Mouse (Mus musculus): ENCODE measurements at regions not wholly inside any gene's neighbourhood (a gene's known extent, or its start where the extent isn't known, plus 50 kb on each side); places are given as distances from the start of the nearest gene placed in this dataset.
A peak's percentile ranks its signal among the peaks of the same experiment; 100 is the strongest.

GRCm38 (mm10) chr2:11416122-11416521 is 137.8 kb downstream of the Pfkfb3 start:
- no peak for DNase-seq (ENCODE audit: extremely low read depth, low read depth)

- DNase-seq (ENCODE audit: extremely low read depth, low read depth): no peak
Measured at GRCm38 (mm10) chr2:11412521-11412920, 141.4 kb downstream of the Pfkfb3 start.

GRCm38 (mm10) chr2:11408497-11408896 is 145.4 kb downstream of the Pfkfb3 start:
- no peak for DNase-seq (ENCODE audit: extremely low read depth, low read depth)

DNA sequence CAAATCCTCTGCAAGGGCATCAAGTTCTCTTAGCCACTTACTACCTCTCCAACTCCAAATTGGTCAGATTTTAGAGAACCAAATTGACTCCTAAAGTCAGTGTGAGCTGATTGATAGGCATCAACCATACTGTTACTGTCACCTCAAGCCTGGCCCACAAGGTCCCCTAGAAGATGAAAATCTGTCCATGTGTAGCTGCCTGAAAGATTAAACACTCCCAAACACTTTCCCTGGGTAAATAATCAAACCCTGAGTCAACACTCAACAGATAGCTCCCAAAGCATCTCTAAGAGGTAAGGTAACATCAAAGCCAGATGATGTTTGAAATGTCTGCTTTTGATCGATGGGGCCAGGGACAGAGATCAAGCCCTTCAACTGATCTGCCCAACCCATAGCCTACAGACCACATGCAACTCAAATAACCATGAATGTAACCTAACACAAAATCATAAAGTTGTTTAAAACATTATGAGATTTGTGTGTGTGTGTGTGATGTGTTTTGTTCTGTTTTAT is 147.7 kb downstream of the Pfkfb3 start:
- DNase-seq (ENCODE audit: extremely low read depth, low read depth): no peak

DNA sequence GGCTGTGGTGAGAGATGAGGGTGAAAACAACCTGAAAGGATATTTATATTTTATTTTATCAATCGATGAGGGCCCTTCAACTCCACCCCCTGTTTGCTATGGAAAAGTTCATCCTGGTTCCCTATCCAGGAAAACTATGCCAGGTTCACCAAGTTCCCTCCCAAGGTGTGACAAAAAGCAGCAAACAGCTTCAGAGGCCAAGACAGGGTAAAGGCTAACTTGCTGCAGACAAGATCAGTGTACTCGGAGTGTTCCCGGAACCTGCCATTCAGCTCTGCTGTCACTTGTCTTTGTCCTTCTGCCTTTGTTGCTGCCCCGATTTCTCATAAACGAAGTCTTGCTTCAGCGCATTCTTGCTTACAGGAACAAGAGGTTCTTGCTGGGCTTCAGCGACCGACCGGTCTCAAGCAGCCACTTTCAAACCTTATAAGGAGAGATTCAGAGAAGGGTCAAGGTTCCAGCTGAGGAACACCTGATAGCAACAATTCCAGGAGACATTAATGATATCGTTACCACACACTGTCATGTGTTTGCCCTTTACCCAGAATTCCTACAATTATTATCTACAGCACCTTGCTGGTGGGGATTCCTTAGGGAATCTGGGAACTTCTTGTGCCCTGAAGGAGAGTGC is 151.5 kb downstream of the Pfkfb3 start:
- no peak for DNase-seq (ENCODE audit: extremely low read depth, low read depth)

DNA sequence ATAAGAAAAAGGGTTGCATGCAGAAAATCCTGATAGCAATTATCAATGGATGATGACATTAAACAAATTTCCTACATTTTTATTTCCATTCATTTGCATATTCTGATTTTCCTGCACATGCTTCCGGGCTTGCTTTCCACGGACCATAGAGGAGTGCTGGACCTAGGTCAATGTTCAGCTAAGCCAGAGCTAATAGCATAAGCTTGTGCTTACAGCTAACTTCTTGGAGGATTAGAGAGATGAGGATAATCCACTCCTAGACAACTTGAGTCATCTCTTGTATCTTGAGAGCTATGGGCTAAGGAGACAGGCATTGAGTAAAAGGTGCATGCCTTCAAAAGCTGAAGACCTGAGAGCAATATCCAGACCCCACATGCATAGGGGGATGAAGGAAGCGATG is 154.5 kb downstream of the Pfkfb3 start:
- DNase-seq (ENCODE audit: extremely low read depth, low read depth): no peak

- no peak for DNase-seq (ENCODE audit: extremely low read depth, low read depth)
Measured at GRCm38 (mm10) chr2:11398949-11399348, 154.9 kb downstream of the Pfkfb3 start.

DNA sequence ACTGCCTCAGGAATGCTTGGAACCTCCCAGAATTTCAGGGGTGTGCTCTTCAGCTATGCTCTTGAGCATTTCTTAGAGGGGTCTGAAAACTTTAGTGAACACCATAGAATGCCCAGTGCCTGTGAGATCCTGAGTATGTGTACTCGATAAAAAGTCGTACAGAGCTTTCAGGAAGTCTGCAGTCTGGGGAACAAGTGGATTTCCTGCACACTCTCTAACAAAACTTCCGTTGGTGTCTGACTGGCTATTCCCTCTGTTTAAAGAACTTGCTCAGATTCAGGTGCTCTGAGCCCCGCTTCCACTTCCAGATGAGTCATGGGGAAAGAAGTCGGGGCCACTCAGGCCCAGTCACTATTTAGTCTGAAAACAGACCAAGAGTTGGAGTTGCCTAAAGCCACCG is 155.5 kb downstream of the Pfkfb3 start:
- no peak for DNase-seq (ENCODE audit: extremely low read depth, low read depth)

- DNase-seq (ENCODE audit: extremely low read depth, low read depth): peak; percentile 18
Measured at GRCm38 (mm10) chr2:11396835-11397234, 157.0 kb downstream of the Pfkfb3 start.

- peak; percentile 9 for DNase-seq (ENCODE audit: extremely low read depth, low read depth)
Measured at GRCm38 (mm10) chr2:11394675-11395349, 159.1 kb downstream of the Pfkfb3 start.

DNA sequence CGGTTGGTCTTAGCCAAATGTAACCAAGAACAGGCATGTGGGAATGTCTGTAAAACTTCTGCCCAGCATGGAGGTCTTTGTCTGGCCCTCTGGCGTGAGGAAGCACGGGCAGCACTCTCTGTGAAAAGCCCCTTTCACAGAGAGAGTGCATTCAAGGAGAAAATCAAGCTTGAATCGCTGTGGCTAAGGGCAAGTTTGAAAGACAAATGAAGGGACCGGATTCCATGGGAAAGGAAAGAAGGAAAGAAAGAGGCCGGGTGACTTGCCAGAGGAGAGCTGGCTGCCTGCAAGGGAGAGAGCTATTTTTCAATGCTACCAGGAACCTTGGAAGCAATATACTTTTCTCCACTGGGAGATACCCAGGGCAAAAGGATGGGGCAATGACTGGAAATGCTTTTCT is 162.2 kb downstream of the Pfkfb3 start:
- no peak for DNase-seq (ENCODE audit: extremely low read depth, low read depth)

DNA sequence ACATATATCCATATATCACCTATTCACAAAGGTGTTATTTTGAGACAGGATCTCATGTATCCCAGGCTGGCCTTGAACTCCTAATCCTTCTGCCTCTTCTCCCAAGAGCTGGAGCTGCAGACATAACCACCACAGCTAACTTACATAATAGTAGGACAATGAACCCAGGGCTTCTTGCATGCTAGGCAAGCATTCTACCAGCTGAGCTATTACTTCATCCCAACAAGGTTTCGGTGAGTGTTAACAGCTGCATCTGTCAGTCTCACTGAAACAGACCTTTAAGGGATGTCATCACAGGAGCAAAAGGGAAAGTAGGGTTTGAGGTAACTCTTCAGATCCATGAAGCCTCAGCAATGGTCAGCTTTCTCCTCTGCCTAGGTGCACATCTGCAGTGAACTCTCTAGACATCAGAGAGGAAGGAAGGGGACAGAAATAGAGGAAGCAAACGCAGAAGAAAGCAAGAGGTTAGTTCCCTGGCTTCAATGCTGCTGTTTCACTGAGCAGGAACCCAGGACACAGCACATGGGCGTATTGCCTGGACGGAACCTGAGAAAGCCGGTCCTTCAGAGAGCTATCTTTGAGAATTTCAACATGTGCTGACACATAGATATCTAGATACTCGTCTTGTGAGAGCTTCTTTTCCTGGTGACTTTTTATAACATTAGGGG is 163.1 kb downstream of the Pfkfb3 start:
- no peak for DNase-seq (ENCODE audit: extremely low read depth, low read depth)

- no peak for DNase-seq (ENCODE audit: extremely low read depth, low read depth)
Measured at GRCm38 (mm10) chr2:11387623-11388022, 166.3 kb downstream of the Pfkfb3 start.

GRCm38 (mm10) chr2:11383815-11384214 is 170.1 kb downstream of the Pfkfb3 start:
- DNase-seq (ENCODE audit: extremely low read depth, low read depth): no peak

- no peak for DNase-seq (ENCODE audit: extremely low read depth, low read depth)
Measured at GRCm38 (mm10) chr2:11377213-11377612, 176.7 kb downstream of the Pfkfb3 start.

DNA sequence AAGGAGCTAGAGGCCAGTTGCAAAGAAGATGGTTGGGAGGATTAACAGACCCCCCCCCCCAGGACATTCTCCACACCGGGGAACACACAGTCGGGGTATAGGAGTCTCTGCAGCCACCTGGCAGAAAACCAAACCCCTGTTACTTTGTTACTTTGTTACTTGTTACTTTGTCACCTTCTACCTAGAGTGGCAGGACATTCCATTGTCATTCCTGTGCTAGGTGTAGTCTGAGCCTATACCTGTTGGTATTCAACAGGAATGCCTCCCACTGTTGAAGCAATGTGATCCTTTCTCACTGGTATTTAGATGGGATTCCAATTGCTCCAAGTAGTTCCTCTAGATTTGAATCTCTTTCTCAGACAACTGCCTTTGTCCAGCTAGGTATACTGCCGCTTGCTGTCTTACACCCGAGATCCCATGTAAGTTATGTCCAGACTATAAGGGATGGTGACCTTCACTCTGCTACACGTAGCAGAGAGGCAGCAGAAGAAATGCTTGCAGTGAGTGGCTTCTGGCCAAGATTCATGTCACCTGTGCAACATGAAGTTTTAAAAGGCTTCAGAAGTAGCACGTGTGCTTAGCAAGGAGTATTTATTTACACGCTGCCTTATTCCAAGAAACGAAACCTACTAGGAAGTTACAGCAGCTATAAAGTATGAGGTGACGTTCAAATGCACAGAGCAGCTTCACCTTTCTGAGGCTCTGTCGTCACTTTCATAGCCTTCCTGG is 178.0 kb downstream of the Pfkfb3 start:
- DNase-seq (ENCODE audit: extremely low read depth, low read depth): no peak

- peak; percentile 66 for DNase-seq (ENCODE audit: extremely low read depth, low read depth)
Measured at GRCm38 (mm10) chr2:11375092-11375491, 178.8 kb downstream of the Pfkfb3 start.

- DNase-seq (ENCODE audit: extremely low read depth, low read depth): no peak
Measured at GRCm38 (mm10) chr2:11370273-11370672, 183.6 kb downstream of the Pfkfb3 start.

DNA sequence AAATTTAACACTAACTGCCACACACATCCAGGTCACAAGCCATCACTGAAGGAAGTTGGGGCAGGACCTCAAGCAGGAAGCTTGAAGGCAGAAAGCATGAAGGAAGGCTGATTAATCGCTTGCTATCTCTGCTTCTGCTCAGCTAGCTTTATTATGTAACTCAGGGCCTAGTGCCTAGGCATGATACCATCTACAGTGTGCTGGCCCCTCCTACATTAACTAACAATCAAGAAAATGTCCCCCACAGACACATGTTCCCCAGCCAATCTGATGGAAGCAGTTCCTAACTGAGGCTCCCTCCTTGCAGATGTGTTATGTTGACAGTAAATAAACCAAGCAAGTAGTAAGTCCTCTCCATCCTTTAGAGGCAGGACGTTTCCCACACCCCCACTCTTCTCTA is 186.6 kb downstream of the Pfkfb3 start:
- DNase-seq (ENCODE audit: extremely low read depth, low read depth): no peak

DNA sequence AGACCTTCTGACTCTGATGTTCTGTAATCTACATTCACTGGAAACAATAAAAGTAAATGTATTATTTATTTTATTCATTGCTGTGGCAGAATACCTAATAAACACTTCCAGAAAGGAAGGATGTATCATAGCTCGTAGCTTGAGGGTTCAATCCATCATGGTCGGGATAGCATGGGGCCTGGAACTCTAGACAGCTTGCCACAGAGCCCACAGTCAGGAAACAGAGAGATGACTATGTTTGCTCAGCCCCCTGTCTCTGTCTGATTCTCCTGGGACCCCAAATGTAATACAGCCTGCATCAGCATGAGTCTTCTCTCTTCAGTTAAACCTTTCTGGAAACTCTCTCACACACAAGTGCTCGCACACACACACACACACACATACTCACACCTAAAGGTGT is 188.1 kb downstream of the Pfkfb3 start:
- DNase-seq (ENCODE audit: extremely low read depth, low read depth): no peak

DNA sequence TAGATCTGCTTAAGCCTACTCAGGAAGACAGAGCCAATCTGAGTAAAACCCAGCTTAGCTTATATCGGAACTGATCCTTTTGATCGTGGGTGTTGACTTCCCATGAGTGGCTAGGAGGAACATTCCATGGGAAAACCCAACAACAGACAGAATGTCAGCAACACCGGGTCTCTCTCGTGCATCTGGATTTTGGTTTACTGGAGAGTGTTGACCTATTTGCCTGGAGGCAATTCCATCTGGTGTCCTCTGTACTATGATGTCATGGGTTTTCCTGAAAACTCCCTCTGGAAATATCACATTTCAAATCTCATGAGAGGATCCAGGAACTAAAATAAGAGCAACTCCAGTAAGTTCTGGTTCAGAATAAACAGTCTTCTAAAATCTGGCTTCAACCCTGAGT is 188.5 kb downstream of the Pfkfb3 start:
- DNase-seq (ENCODE audit: extremely low read depth, low read depth): no peak

DNA sequence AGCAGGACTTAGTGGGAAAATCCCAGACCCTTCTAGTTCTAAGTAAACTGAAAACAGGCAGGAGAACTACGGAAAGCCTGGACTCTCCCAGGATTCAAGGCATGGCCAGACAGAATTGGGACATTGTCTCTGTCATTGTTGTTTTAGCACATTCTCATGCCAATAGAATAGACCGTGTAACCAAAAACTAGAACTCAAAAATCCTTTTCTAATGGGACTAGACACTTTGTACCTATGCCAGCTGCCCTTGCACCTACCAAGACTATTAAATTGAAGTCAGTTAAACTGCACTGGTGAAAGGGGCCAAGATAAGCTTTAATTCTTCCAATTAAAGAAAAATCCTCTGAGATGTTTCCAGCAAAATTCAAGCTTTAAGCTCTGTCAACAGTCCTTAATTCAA is 189.8 kb downstream of the Pfkfb3 start:
- DNase-seq (ENCODE audit: extremely low read depth, low read depth): no peak

Data from MEL-GATA-1-ER (cell line).